Mouse (Mus musculus) MEL (cell line): ENCODE results near the gene Pllp. TPM values are rescaled to one million over a fixed set of nuclear protein-coding genes. Genes with fewer than 3 reads are reported as not detected.
A peak's percentile ranks its signal among the peaks of the same experiment; 100 is the strongest.

Experiments
- DNase-seq: peaks from one replicate; pipeline ENCODE4 v3.0.0; 2011; ENCODE audit warnings: low read depth, low spot score
- H3K27ac ChIP-seq: 2 replicates; pipeline ENCODE4 v1.5.1; 2012; ENCODE audit warnings: low read depth, mild to moderate bottlenecking, control low read depth, low read length, moderate library complexity; ENCODE audit not compliant: control insufficient read depth
- H3K27me3 ChIP-seq, 2 experiments: fragments of 150-350 bp in 1 of 2; sonication (generic) in 1 of 2; 2 replicates each; pipeline ENCODE4 v1.6.1; 2012; ENCODE audit warnings: low read length in 2 of 2, mild to moderate bottlenecking in 2 of 2, improper control_type of control experiment in 1 of 2, moderate library complexity in 1 of 2; ENCODE audit not compliant: insufficient read depth in 2 of 2, control insufficient read depth in 1 of 2
- H3K36me3 ChIP-seq, 2 experiments: 2 replicates each; pipeline ENCODE4 v1.6.1; 2012 to 2014; ENCODE audit warnings: low read length in 2 of 2, improper control_type of control experiment in 1 of 2, inconsistent platforms in 1 of 2, mild to moderate bottlenecking in 1 of 2; ENCODE audit not compliant: insufficient read depth in 2 of 2, control insufficient read depth in 1 of 2
- H3K4me1 ChIP-seq, 2 experiments: fragments of 150-350 bp in 1 of 2; sonication (generic) in 1 of 2; 2 replicates each; pipeline ENCODE4 v1.6.1; 2012; ENCODE audit warnings: low read length in 2 of 2, improper control_type of control experiment in 1 of 2, mild to moderate bottlenecking in 1 of 2; ENCODE audit not compliant: insufficient read depth in 2 of 2, control insufficient read depth in 1 of 2
- H3K4me3 ChIP-seq, 2 experiments: fragments of 150-350 bp in 1 of 2; sonication (generic) in 1 of 2; 2 replicates each; pipeline ENCODE4 v1.5.1; 2012; ENCODE audit warnings: low read depth in 2 of 2, low read length in 2 of 2, mild to moderate bottlenecking in 2 of 2, moderate library complexity in 2 of 2, control low read depth in 1 of 2, improper control_type of control experiment in 1 of 2; ENCODE audit not compliant: control insufficient read depth in 1 of 2, insufficient read depth in 1 of 2
- H3K79me2 ChIP-seq: 2 replicates; pipeline ENCODE4 v1.6.1; 2012; ENCODE audit warnings: mild to moderate bottlenecking, low read length, moderate library complexity; ENCODE audit not compliant: control insufficient read depth, poor library complexity, insufficient read depth
- H3K9ac ChIP-seq: 2 replicates; pipeline ENCODE4 v1.6.1; 2012; ENCODE audit warnings: low read depth, mild to moderate bottlenecking, control low read depth, low read length, moderate library complexity; ENCODE audit not compliant: control insufficient read depth, poor library complexity, severe bottlenecking
- H3K9me3 ChIP-seq: fragments of 150-350 bp; sonication (generic); replicated peaks from 2 replicates; pipeline ENCODE4 v1.6.1; 2012; ENCODE audit warnings: mild to moderate bottlenecking, low read length, improper control_type of control experiment, moderate library complexity; ENCODE audit not compliant: insufficient read depth
- ELF1 ChIP-seq: IDR thresholded peaks from 2 replicates; pipeline ENCODE4 v1.6.1; 2014; ENCODE audit warnings: low read depth, mild to moderate bottlenecking, inconsistent platforms, low read length, improper control_type of control experiment, moderate library complexity
- EP300 ChIP-seq, 2 experiments: IDR thresholded peaks; 2 replicates each; pipeline ENCODE4 v1.6.1; 2011; ENCODE audit warnings: improper control_type of control experiment in 2 of 2, low read length in 2 of 2, low read depth in 1 of 2, mild to moderate bottlenecking in 1 of 2
- MAX ChIP-seq: IDR thresholded peaks from 2 replicates; pipeline ENCODE4 v1.6.1; 2011; ENCODE audit warnings: low read length, improper control_type of control experiment
- MAZ ChIP-seq: IDR thresholded peaks from 2 replicates; pipeline ENCODE4 v1.6.1; 2012; ENCODE audit warnings: low read depth, mild to moderate bottlenecking, inconsistent platforms, low read length, improper control_type of control experiment
- NELFE ChIP-seq: IDR thresholded peaks from 2 replicates; pipeline ENCODE4 v1.6.1; 2011; ENCODE audit warnings: low read depth, low read length, improper control_type of control experiment
- NRF1 ChIP-seq: IDR thresholded peaks from 2 replicates; pipeline ENCODE4 v1.6.1; 2014; ENCODE audit warnings: low read depth, mild to moderate bottlenecking, inconsistent platforms, low read length, improper control_type of control experiment, moderate library complexity; ENCODE audit not compliant: poor library complexity, insufficient read depth, severe bottlenecking
- POLR2AphosphoS5 ChIP-seq: IDR thresholded peaks from 2 replicates; pipeline ENCODE4 v1.6.1; 2012; ENCODE audit warnings: low read depth, borderline replicate concordance, mild to moderate bottlenecking, inconsistent platforms, low read length, moderate library complexity, mixed read lengths
- RAD21 ChIP-seq: IDR thresholded peaks from 2 replicates; pipeline ENCODE4 v1.6.1; 2011; ENCODE audit warnings: mild to moderate bottlenecking, low read depth, low read length, improper control_type of control experiment
- SMC3 ChIP-seq: IDR thresholded peaks from 2 replicates; pipeline ENCODE4 v1.6.1; 2011; ENCODE audit warnings: low read depth, low read length, improper control_type of control experiment
- TBP ChIP-seq: IDR thresholded peaks from 2 replicates; pipeline ENCODE4 v1.8.0; 2011; ENCODE audit warnings: low read depth, low read length, improper control_type of control experiment
- USF1 ChIP-seq: IDR thresholded peaks from 2 replicates; pipeline ENCODE4 v1.6.1; 2014; ENCODE audit warnings: low read depth, mild to moderate bottlenecking, inconsistent platforms, low read length, improper control_type of control experiment, moderate library complexity
- USF2 ChIP-seq, 2 experiments: IDR thresholded peaks; 2 replicates each; pipeline ENCODE4 v1.6.1; 2011 to 2012; ENCODE audit warnings: improper control_type of control experiment in 2 of 2, low read length in 2 of 2, borderline replicate concordance in 1 of 2, inconsistent platforms in 1 of 2, low read depth in 1 of 2, mild to moderate bottlenecking in 1 of 2; ENCODE audit not compliant: insufficient read depth in 1 of 2
- ZNF384 ChIP-seq: IDR thresholded peaks from 2 replicates; pipeline ENCODE4 v1.6.1; 2012; ENCODE audit warnings: low read depth, mild to moderate bottlenecking, inconsistent platforms, low read length, improper control_type of control experiment
- polyA plus RNA-seq, 2 experiments: library from polyadenylated mRNA; stranded (reverse) in 1 of 2; unstranded in 1 of 2; fragments of >175 nt in 1 of 2; fragments of >200 nt in 1 of 2; gene quantifications; 2 replicates each; pipeline versions ENCODE4 v1.2.1 to v1.2.4; 2012; ENCODE audit warnings: low replicate concordance in 2 of 2, low read depth in 1 of 2; ENCODE audit not compliant: insufficient read length in 2 of 2, insufficient read depth in 1 of 2, missing spikeins in 1 of 2
- total RNA-seq: library from RNA; depleted of rRNA; stranded (reverse); fragments of 300-350 nt; gene quantifications from 2 replicates; pipeline ENCODE4 v1.2.3, GENCODE M21; 2012

Pllp gene
- total and polyA plus RNA-seq, 3 experiments = 0.06 TPM; not detected in 2

GRCm38 (mm10) chr8:94702156-94702555, 6.1 kb upstream of the Pllp start:
- no peaks in the 10 kb centered on the region for H3K27me3 ChIP-seq
- no peak for TF ChIP-seq USF1
- 0 out of 2 replicates have a peak, but pooled peaks have one; percentile 46 for TF ChIP-seq TBP
- TF ChIP-seq ELF1 = 0 out of 2 replicates have a peak, but pooled peaks have one; percentile 13
- 0 out of 2 replicates have a peak, but pooled peaks have one; percentile 39 for TF ChIP-seq ZNF384
- H3K9me3 ChIP-seq = no peaks in the 10 kb centered on the region
- no peak overlapping the region for H3K27ac ChIP-seq
- H3K4me1 ChIP-seq = peaks cover 0 to 4% of the 10 kb centered on the region in 2 experiments; a peak in 2 of 4 replicates
- no peaks in the 10 kb centered on the region for H3K36me3 ChIP-seq
- no peak overlapping the region for H3K9ac ChIP-seq
- DNase-seq = peak; percentile 71
- peak overlapping the region; percentile 20 to 77 for H3K4me3 ChIP-seq
- H3K79me2 ChIP-seq = no peaks in the 10 kb centered on the region

- no peak overlapping the region for H3K27ac ChIP-seq
- no peaks in the 10 kb centered on the region for H3K36me3 ChIP-seq
- TF ChIP-seq USF2 (IDR thresholded peaks at IDR 0.05; ENCODE audit: borderline replicate concordance in 1 of 2, insufficient read depth in 1 of 2, low read depth in 1 of 2, low read length in 2 of 2) = no peak
- TF ChIP-seq NELFE = no peak
- peak; percentile 68 for TF ChIP-seq TBP
- peak; percentile 53 for DNase-seq
- H3K4me1 ChIP-seq = peaks cover 0 to 4% of the 10 kb centered on the region in 2 experiments; a peak in 2 of 4 replicates
- no peaks in the 10 kb centered on the region; a peak in 1 of 4 replicates for H3K27me3 ChIP-seq
- no peaks in the 10 kb centered on the region for H3K9me3 ChIP-seq
- no peak overlapping the region for H3K9ac ChIP-seq
- no peak overlapping the region for H3K4me3 ChIP-seq
- H3K79me2 ChIP-seq = no peaks in the 10 kb centered on the region
Observed at GRCm38 (mm10) chr8:94700421-94700935, 4.4 kb upstream of the Pllp start.

DNA sequence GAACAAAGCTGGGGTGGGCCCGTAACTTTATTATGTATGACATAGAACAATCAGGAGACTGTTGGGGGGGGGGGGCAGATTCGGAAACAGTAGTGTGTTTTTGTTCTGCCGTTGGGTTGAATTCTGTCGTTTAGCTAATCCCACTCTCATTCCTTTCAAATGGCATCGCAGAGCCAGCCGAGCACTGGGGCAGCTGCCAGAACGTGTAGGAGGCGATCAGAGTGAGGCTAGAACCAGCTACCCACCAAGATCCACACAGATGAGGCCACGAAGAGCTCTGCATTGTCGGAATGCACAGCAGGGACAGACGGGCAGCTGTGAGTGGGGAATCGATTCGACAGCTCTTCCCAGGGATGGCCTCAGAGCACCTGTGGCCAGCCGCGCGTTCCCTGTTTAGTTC, 3.3 kb upstream of the Pllp start:
- no peak for TF ChIP-seq NRF1
- no peak for TF ChIP-seq MAX
- TF ChIP-seq EP300 (IDR thresholded peaks at IDR 0.05; ENCODE audit: low read depth in 1 of 2, low read length in 2 of 2) = no peak
- TF ChIP-seq MAZ = no peak
- no peak for TF ChIP-seq SMC3
- no peak for TF ChIP-seq POLR2AphosphoS5
- TF ChIP-seq RAD21 = no peak
- DNase-seq = no peak
- no peaks in the 10 kb centered on the region for H3K36me3 ChIP-seq
- no peak overlapping the region for H3K9ac ChIP-seq
- no peaks in the 10 kb centered on the region; a peak in 2 of 4 replicates for H3K27me3 ChIP-seq
- H3K79me2 ChIP-seq = no peaks in the 10 kb centered on the region
- peaks cover 0 to 4% of the 10 kb centered on the region in 2 experiments; a peak in 1 of 4 replicates for H3K4me1 ChIP-seq
- no peak overlapping the region for H3K4me3 ChIP-seq
- no peak overlapping the region for H3K27ac ChIP-seq
- H3K9me3 ChIP-seq = no peaks in the 10 kb centered on the region
